Mouse (Mus musculus) embryonic facial prominence, embryonic 14.5 days (tissue): ENCODE results near the gene Fam171a1. TPM values are rescaled to one million over a fixed set of nuclear protein-coding genes. Genes with fewer than 3 reads are reported as not detected.

Source experiments
- ATAC-seq: fragments of 200-750 bp; cut with Nextera tagmentation; 2 replicates; pipeline ENCODE4 v1.8.0; 2017; ENCODE audit warnings: low read depth, moderate number of reproducible peaks, moderate TSS enrichment
- DNase-seq: peaks from one replicate; pipeline ENCODE4 v3.0.0-alpha.2; 2015; ENCODE audit warnings: low spot score
- H3K27ac ChIP-seq: fragments of 300-500 bp; sonication (generic); replicated peaks from 2 replicates; pipeline ENCODE4 v1.5.1; 2014; ENCODE audit warnings: low read depth, mild to moderate bottlenecking, low read length, moderate library complexity
- H3K27me3 ChIP-seq: fragments of 300-500 bp; sonication (generic); replicated peaks from 2 replicates; pipeline ENCODE4 v1.6.1; 2014; ENCODE audit warnings: low read length; ENCODE audit not compliant: control insufficient read depth, insufficient read depth
- H3K36me3 ChIP-seq: fragments of 300-500 bp; sonication (generic); 2 replicates; pipeline ENCODE4 v1.6.1; 2014; ENCODE audit warnings: low read length, mixed read lengths; ENCODE audit not compliant: control insufficient read depth, insufficient read depth
- H3K4me1 ChIP-seq: fragments of 300-500 bp; sonication (generic); 2 replicates; pipeline ENCODE4 v1.6.1; 2014; ENCODE audit warnings: antibody characterized with exemption, low read length; ENCODE audit not compliant: control insufficient read depth, insufficient read depth
- H3K4me2 ChIP-seq: fragments of 300-500 bp; sonication (generic); 2 replicates; pipeline ENCODE4 v1.6.1; 2014; ENCODE audit warnings: low read depth, mild to moderate bottlenecking, low read length, moderate library complexity, mixed read lengths
- H3K4me3 ChIP-seq: fragments of 300-500 bp; sonication (generic); 2 replicates; pipeline ENCODE4 v1.5.1; 2014; ENCODE audit warnings: low read depth, mild to moderate bottlenecking, low read length
- H3K9ac ChIP-seq: fragments of 300-500 bp; sonication (generic); 2 replicates; pipeline ENCODE4 v1.6.1; 2014; ENCODE audit warnings: low read depth, mild to moderate bottlenecking, low read length, moderate library complexity, mixed read lengths
- H3K9me3 ChIP-seq: fragments of 300-500 bp; sonication (generic); 2 replicates; pipeline ENCODE4 v1.6.1; 2016; ENCODE audit warnings: low read length; ENCODE audit not compliant: control insufficient read depth
- WGBS: fragments of 180-500 bp; shearing (Covaris S2); extraction: QIAGEN DNeasy Blood & Tissue Kit; methylation state at CpG from one replicate; pipeline ENCODE4 v1.1.7; 2014; 5-methylcytosine and 5-hydroxymethylcytosine counted together
- polyA plus RNA-seq: library from polyadenylated mRNA; unstranded; fragments of >200 nt; fragmentation: Nextera tagmentation; extraction: Ambion mirVana; gene quantifications from 2 replicates; pipeline ENCODE4 v1.2.1, GENCODE M21; 2014

The Fam171a1 gene
- polyA plus RNA-seq, 1 experiment from 2014 or later = 31.2 TPM

DNA sequence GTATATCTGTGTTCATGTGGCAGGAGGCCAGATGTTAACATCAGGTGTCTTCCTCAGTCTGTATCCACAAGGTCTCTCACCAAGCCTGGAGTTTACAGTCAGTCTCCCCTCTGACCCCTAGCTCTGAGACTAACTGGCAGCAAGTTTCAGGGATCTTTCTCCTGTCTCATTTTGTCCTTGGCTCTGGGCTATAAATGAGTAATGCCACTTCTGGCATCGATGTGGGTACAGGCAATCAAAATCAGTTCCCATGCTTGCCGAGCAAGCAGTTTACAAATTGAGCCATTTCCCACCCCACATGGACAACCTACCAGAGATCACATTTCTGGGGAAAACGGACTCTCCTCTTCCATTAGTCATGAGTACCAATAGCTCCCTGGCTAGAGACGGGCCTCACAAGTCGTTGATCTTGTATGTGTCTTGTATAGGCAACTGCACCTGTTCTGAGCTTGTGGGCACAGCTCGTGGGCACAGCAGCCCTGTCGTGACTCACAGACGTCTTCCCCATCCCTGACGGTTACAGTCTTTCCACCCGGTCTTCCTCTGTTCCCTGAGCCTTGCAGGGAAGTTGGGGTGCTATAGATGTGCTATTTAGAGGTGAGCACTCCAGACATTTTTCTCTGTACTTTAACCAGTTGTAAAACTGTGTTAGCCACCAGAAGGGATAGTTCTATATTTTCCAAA lies 43.8 kb downstream of the Fam171a1 start:
- no peak for ATAC-seq
- Histone ChIP-seq H3K9me3 (no peaks in the 10 kb centered on the region), H3K27me3 (no peaks in the 10 kb centered on the region), H3K27ac (no peak overlapping the region), H3K4me3 (no peak overlapping the region), H3K36me3 (no peaks in the 10 kb centered on the region), H3K4me1 (peaks cover 24% of the 10 kb centered on the region), H3K9ac (no peak overlapping the region), H3K4me2 (no peak overlapping the region)
- DNase-seq = no peak
- 67% methylated on average over 10 of the region's 10 CpGs for WGBS

DNA sequence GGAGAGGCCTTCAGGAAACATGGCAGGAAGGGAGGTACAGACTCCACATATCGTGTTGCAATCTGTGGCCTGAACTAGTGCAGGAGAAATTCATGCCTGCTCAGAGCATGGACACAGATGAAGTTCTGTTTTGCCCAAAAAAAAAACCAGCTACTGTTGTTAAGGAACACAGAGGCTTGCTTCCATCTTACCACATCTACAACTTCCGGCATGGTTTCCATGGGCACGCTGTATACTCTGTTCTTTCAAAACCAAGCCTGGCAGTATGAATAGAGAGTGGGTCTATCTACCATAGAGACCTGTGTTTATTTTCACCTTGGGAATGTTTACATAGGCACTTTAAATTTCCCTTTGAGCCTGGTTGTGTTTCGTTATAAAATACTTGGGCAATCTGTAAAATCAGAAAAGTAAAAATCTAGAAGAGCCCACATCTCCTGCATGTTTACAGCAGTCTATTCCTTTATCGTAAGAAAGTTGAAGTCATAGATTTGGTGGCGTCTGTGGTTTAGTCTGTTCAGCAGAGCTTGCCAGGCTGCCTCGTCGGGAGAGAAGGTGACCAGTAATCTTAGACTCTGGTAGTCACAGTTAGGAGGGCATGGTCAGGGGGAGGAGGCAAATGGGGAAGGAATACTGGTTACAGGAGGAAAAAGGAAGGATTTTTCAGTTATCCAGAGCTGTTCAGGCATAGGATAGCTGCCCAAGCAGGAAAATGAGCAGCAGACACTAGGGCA lies 44.8 kb downstream of the Fam171a1 start:
- H3K4me2 ChIP-seq = no peak overlapping the region
- H3K36me3 ChIP-seq = no peaks in the 10 kb centered on the region

DNA sequence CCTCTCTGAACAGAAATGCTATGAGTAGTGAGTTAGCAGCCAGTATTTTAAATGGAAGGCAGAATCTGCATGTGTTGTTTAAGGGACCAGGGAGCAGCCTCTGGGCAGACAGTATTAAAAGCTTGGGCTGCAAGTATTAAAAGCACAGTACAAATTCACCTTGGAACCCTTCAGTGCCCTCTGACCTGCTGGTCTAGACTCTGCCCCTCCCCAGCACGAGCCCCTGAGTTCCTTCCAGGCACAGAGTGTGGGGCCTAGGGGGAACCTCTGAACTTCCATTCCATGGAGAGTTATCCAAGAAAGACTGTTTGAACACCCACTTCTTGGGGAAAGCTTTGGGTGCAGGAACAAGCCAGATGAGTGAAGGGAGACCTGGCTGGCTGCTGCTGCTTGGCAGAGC lies 47.6 kb downstream of the Fam171a1 start:
- H3K4me2 ChIP-seq = no peak overlapping the region
- no peaks in the 10 kb centered on the region for H3K36me3 ChIP-seq
- no peak overlapping the region for H3K4me3 ChIP-seq
- H3K9ac ChIP-seq = no peak overlapping the region
- H3K27me3 ChIP-seq = no peaks in the 10 kb centered on the region
- no peaks in the 10 kb centered on the region for H3K9me3 ChIP-seq
- peaks cover 15% of the 10 kb centered on the region for H3K4me1 ChIP-seq
- WGBS = 20% methylated on average over 1 of the region's 1 CpGs
- ATAC-seq = no peak
- no peak for DNase-seq
- no peak overlapping the region for H3K27ac ChIP-seq

More for the DNA sequence above, 44.8 kb downstream of the Fam171a1 start:
- Histone ChIP-seq H3K4me1 (peaks cover 20% of the 10 kb centered on the region), H3K9me3 (no peaks in the 10 kb centered on the region), H3K27ac (peak overlapping the region; percentile 40), H3K27me3 (no peaks in the 10 kb centered on the region), H3K4me3 (no peak overlapping the region), H3K9ac (no peak overlapping the region)
- 61% methylated on average over 8 of the region's 8 CpGs for WGBS
- no peak; the same call in 1 of the 2 replicates for ATAC-seq
- DNase-seq = no peak

DNA sequence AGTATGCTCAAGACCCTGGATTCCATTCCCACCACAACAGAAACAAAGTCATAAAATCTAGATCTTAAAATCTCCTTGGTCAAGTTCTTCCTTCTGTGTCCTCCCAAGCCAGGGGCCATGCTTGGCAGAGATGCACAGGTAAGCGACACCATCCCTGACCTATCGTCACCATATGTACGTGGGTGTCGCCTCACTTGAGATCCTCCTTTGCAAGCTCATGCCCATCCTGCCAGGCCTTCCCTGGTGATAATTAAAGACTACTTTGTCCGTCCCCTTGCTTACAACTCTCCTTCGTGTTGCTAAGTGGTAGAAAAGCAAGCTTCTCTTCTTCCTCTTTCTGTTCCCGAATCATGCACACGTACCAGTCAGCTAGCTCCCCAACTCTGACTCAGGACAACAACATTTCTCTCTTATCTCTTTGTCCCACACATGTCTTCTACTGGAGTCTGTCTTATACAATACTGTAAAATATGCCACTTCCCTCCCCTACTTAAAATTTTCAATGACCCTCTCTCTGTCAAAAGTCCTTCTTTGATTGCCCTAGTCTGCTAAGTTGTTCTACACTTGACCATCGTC lies 49.6 kb downstream of the Fam171a1 start:
- H3K4me2 ChIP-seq = no peak overlapping the region
- H3K36me3 ChIP-seq = no peaks in the 10 kb centered on the region
- H3K4me1 ChIP-seq = peaks cover 6% of the 10 kb centered on the region; the same call in 1 of the 2 replicates
- H3K9me3 ChIP-seq = no peaks in the 10 kb centered on the region
- no peak overlapping the region for H3K4me3 ChIP-seq
- H3K9ac ChIP-seq = no peak overlapping the region
- H3K27ac ChIP-seq = no peak overlapping the region
- no peak for DNase-seq
- no peak for ATAC-seq
- WGBS = 87% methylated on average over 9 of the region's 9 CpGs
- no peaks in the 10 kb centered on the region for H3K27me3 ChIP-seq

DNA sequence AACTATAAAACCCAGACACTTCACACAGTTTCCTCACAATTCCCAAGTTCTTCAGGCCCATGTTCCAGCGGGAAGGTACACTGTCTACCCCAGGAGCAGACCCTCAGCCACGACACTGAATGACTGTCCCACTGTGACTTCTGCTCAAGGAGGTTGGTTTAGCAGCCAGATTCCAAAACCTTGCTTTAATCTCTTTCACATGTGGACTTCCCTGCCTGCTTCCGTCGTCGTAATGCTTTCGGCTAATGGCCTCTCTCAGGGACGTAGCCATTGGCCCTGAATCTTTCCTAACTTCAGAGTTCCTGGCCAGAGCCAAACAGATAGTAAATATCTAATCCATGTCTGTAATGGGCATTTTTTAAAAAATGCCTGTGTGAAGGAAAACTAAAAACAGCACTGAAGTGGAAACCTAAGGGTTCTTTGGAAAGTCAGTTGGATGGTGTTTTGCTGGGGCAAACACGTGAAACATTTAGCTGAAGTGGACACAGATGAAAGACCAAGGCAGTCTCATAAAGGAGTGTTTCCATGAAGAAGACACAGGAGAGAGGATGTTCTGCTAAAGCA lies 51.1 kb downstream of the Fam171a1 start:
- H3K27ac ChIP-seq = no peak overlapping the region

DNA sequence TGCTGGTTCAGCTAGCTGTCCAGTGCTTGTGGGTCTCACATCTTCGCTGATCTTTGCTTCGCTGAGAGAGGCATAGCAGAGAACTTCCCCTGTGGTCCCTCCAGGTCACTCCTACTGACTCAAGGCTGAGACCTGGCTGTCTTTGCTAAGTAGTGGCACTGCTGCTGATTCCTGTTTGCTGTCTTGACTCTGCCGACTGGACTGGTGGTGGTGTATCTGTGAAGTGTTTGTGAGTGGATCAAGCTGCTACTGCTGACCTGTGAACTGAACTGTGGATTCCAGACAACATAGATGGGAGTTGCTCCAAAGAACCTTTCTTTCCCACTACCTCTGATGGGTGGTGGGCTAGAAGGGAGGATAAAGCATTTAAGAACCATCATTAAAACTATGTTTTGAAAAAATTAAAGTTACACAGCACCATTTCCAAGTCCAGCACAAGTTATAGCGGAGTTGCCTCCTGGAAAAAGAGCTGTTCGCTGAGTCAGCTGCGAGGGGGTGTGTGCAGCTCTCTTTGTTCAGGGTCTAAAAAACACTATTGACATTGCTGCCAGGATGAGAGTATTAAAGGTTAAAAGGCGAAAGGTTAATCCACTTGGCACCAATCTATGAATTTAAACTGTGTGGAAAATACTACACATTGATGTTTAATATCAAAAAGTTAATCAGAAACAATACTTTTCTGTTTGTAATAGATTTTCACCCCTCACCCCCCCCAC lies 52.0 kb downstream of the Fam171a1 start:
- Histone ChIP-seq H3K4me1 (peaks cover 5% of the 10 kb centered on the region; the same call in 1 of the 2 replicates), H3K36me3 (no peaks in the 10 kb centered on the region), H3K4me2 (no peak overlapping the region), H3K4me3 (no peak overlapping the region), H3K27me3 (no peaks in the 10 kb centered on the region), H3K27ac (no peak overlapping the region), H3K9ac (no peak overlapping the region; the same call in 1 of the 2 replicates), H3K9me3 (no peaks in the 10 kb centered on the region)
- ATAC-seq = no peak
- DNase-seq = no peak
- WGBS = 78% methylated on average over 7 of the region's 7 CpGs

More for the DNA sequence above, 51.1 kb downstream of the Fam171a1 start:
- Histone ChIP-seq H3K9ac (no peak overlapping the region), H3K4me2 (no peak overlapping the region), H3K27me3 (no peaks in the 10 kb centered on the region), H3K4me1 (peaks cover 5% of the 10 kb centered on the region; the same call in 1 of the 2 replicates), H3K36me3 (no peaks in the 10 kb centered on the region), H3K4me3 (no peak overlapping the region), H3K9me3 (no peaks in the 10 kb centered on the region)
- ATAC-seq (no peak), DNase-seq (no peak)
- 64% methylated on average over 8 of the region's 8 CpGs for WGBS

DNA sequence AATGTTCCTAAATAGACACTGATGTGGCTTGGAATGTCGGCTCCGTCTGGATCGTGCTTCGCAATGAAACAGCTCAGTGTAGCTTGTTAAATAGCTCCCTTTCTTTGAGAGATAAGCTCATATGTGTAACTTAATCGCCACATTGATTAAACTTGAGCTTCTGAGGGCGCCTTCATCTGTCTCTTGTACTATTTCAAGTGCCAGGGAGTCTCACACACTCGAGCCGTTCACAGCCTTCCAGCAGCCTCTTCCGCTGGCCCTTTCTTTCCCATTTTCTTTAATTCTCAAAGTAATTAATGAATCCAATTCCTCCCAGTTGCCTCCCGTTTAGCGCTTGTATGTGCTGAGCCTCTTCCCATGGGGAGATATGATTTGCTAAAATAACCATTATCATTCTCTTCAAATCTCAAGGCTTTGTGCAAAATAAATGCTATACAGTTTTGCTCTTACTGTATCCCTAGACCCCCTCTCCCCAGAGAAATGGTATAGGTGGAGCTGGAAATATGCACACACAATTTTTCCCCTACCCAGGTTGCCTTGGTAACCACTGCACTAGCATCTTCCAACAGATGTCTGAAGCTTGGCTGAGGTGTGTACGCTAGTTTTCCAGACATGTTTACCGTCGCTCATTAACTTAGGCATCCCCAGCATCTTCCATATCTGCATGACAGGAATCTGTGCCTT lies 54.8 kb downstream of the Fam171a1 start:
- ATAC-seq (no peak), DNase-seq (peak; percentile 42)
- Histone ChIP-seq H3K27me3 (no peaks in the 10 kb centered on the region), H3K9ac (no peak overlapping the region), H3K9me3 (no peaks in the 10 kb centered on the region), H3K4me1 (no peaks in the 10 kb centered on the region), H3K4me2 (no peak overlapping the region), H3K27ac (no peak overlapping the region), H3K4me3 (no peak overlapping the region), H3K36me3 (no peaks in the 10 kb centered on the region)
- 79% methylated on average over 14 of the region's 14 CpGs for WGBS

DNA sequence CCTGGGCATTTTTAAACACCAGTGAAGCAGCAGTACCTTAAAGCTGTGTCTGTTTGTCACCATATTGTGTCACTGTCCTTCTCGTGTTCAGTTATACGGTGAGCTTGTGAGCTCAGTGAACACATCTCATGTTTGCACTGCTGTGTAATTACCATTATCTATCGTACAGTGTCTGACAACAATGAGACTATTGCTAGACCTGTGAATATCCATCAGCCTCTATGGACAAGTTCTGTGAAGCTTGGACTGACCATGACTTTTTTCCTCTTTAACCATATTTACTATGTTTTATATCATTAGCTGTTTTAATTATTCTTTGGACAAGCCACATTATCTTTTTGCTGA lies 55.4 kb downstream of the Fam171a1 start:
- no peak overlapping the region for H3K9ac ChIP-seq
- no peaks in the 10 kb centered on the region for H3K36me3 ChIP-seq
- H3K4me2 ChIP-seq = no peak overlapping the region
- no peaks in the 10 kb centered on the region for H3K27me3 ChIP-seq
- DNase-seq (no peak), ATAC-seq (no peak)
- WGBS = 84% methylated on average over 3 of the region's 3 CpGs
- no peaks in the 10 kb centered on the region for H3K9me3 ChIP-seq
- no peak overlapping the region for H3K27ac ChIP-seq
- no peaks in the 10 kb centered on the region for H3K4me1 ChIP-seq
- no peak overlapping the region for H3K4me3 ChIP-seq
